Mouse (Mus musculus) liver, postnatal 0 days (tissue): ENCODE measurements around the gene Apoc1. TPM values are rescaled to one million over a fixed set of nuclear protein-coding genes. Genes with fewer than 3 reads are reported as not detected.

Source experiments
- ATAC-seq: fragments of 200-750 bp; cut with Nextera tagmentation; 2 replicates; pipeline ENCODE4 v1.8.0; 2017; ENCODE audit warnings: mild to moderate bottlenecking, moderate library complexity
- DNase-seq: peaks from one replicate; pipeline ENCODE4 v3.0.0-alpha.2; 2016
- H3K27ac ChIP-seq: fragments of 300-500 bp; sonication (generic); 2 replicates; pipeline ENCODE4 v1.5.1; 2014; ENCODE audit warnings: antibody characterized with exemption, moderate library complexity, mild to moderate bottlenecking, low read depth
- H3K27me3 ChIP-seq: fragments of 300-500 bp; sonication (generic); 2 replicates; pipeline ENCODE4 v1.6.1; 2014; ENCODE audit warnings: low read length, control low read depth, mixed read lengths; ENCODE audit not compliant: insufficient read depth
- H3K36me3 ChIP-seq: fragments of 300-500 bp; sonication (generic); replicated peaks from 2 replicates; pipeline ENCODE4 v1.6.1; 2014; ENCODE audit warnings: mild to moderate bottlenecking, control low read depth, low read length, moderate library complexity, mixed read lengths; ENCODE audit not compliant: insufficient read depth
- H3K4me1 ChIP-seq: fragments of 300-500 bp; sonication (generic); 2 replicates; pipeline ENCODE4 v1.6.1; 2014; ENCODE audit warnings: antibody characterized with exemption, mild to moderate bottlenecking, control low read depth; ENCODE audit not compliant: insufficient read depth
- H3K4me2 ChIP-seq: fragments of 300-500 bp; sonication (generic); 2 replicates; pipeline ENCODE4 v1.6.1; 2014; ENCODE audit warnings: low read depth, mild to moderate bottlenecking, low read length, moderate library complexity, mixed read lengths
- H3K4me3 ChIP-seq: fragments of 300-500 bp; sonication (generic); 2 replicates; pipeline ENCODE4 v1.5.1; 2014; ENCODE audit warnings: low read depth, low read length
- H3K9ac ChIP-seq: fragments of 300-500 bp; sonication (generic); replicated peaks from 2 replicates; pipeline ENCODE4 v1.6.1; 2014; ENCODE audit warnings: mild to moderate bottlenecking, moderate library complexity
- H3K9me3 ChIP-seq: fragments of 300-500 bp; sonication (generic); 2 replicates; pipeline ENCODE4 v1.6.1; 2016; ENCODE audit warnings: mild to moderate bottlenecking, control low read depth, low read length, mixed read lengths
- CTCF ChIP-seq: sonication (generic); IDR thresholded peaks from 2 replicates; pipeline ENCODE4 v1.5.1; 2016; ENCODE audit warnings: antibody characterized with exemption, low read depth
- EP300 ChIP-seq: IDR thresholded peaks from 2 replicates; pipeline ENCODE4 v1.6.1; 2016; ENCODE audit warnings: antibody characterized with exemption, low read depth, mild to moderate bottlenecking
- WGBS: fragments of 180-500 bp; shearing (Covaris S2); extraction: QIAGEN DNeasy Blood & Tissue Kit; methylation state at CpG from one replicate; pipeline ENCODE4 v1.1.7; 2014; ENCODE audit not compliant: insufficient replicate concordance; 5-methylcytosine and 5-hydroxymethylcytosine counted together
- polyA plus RNA-seq: library from polyadenylated mRNA; unstranded; fragments of >200 nt; fragmentation: Nextera tagmentation; extraction: Ambion mirVana; gene quantifications from 2 replicates; pipeline ENCODE4 v1.2.1, GENCODE M21; 2015

Apoc1 gene
- polyA plus RNA-seq, 1 experiment from 2014 or later, result 5,234 TPM

- Histone ChIP-seq H3K4me1 (peaks cover 24% of the 10 kb centered on the region), H3K4me2 (no peak overlapping the region), H3K4me3 (no peak overlapping the region), H3K27me3 (no peaks in the 10 kb centered on the region), H3K9me3 (no peaks in the 10 kb centered on the region), H3K27ac (no peak overlapping the region), H3K36me3 (peaks cover 37% of the 10 kb centered on the region), H3K9ac (no peak overlapping the region)
- DNase-seq (peak; percentile 55), ATAC-seq (no peak)
- WGBS, result 41% methylated on average over 4 of the region's 4 CpGs
- TF ChIP-seq EP300 (no peak), CTCF (peak; percentile 66)
Observed at GRCm38 (mm10) chr7:19713196-19713595, 20.7 kb upstream of the Apoc1 start.

GRCm38 (mm10) chr7:19712414-19712813 lies 20.0 kb upstream of the Apoc1 start:
- Histone ChIP-seq H3K36me3 (peaks cover 37% of the 10 kb centered on the region), H3K4me3 (no peak overlapping the region), H3K4me1 (peaks cover 24% of the 10 kb centered on the region), H3K4me2 (no peak overlapping the region), H3K9ac (no peak overlapping the region), H3K9me3 (no peaks in the 10 kb centered on the region), H3K27me3 (no peaks in the 10 kb centered on the region), H3K27ac (no peak overlapping the region)
- ATAC-seq, result no peak
- peak; percentile 63 for TF ChIP-seq CTCF
- TF ChIP-seq EP300, result no peak
- 63% methylated on average over 4 of the region's 4 CpGs for WGBS
- no peak for DNase-seq

- 84% methylated on average over 10 of the region's 10 CpGs for WGBS
- Histone ChIP-seq H3K4me1 (peaks cover 16% of the 10 kb centered on the region), H3K4me2 (no peak overlapping the region), H3K9ac (no peak overlapping the region), H3K9me3 (no peaks in the 10 kb centered on the region), H3K36me3 (peaks cover 44% of the 10 kb centered on the region), H3K27me3 (no peaks in the 10 kb centered on the region), H3K4me3 (no peak overlapping the region), H3K27ac (no peak overlapping the region)
- ATAC-seq (no peak), DNase-seq (no peak)
- TF ChIP-seq EP300, result no peak
- TF ChIP-seq CTCF, result no peak
Observed at GRCm38 (mm10) chr7:19710650-19711049, 18.2 kb upstream of the Apoc1 start.

- no peak for DNase-seq
- no peak for ATAC-seq
- Histone ChIP-seq H3K9ac (no peak overlapping the region), H3K27me3 (no peaks in the 10 kb centered on the region), H3K4me2 (no peak overlapping the region), H3K36me3 (peaks cover 24% of the 10 kb centered on the region; the same call in 1 of the 2 replicates), H3K9me3 (no peaks in the 10 kb centered on the region), H3K4me3 (no peak overlapping the region), H3K27ac (no peak overlapping the region), H3K4me1 (peaks cover 21% of the 10 kb centered on the region)
- TF ChIP-seq CTCF (no peak), EP300 (no peak)
- WGBS, result 90% methylated on average over 7 of the region's 7 CpGs
Observed at GRCm38 (mm10) chr7:19705271-19705670, 12.8 kb upstream of the Apoc1 start.

DNA sequence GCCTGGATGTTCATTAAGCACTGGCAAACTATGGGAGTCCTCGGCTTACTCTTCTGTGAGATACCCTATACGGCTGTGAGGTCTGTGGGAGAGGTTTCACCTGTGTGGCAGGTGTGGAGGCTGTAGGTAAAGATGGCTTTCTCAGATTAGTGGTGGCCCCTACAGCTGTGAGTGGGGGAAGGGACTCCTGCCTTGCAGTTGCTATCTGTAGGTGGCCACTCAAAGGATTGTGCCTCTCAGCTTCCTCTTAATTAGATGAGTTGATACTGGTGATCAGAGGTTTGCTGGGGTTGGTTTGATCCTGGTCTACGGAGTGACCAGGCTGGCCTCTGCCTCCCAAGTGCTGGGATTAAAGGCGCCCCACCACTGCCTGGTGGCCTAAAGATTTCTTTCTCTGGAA lies 12.0 kb upstream of the Apoc1 start:
- TF ChIP-seq CTCF (no peak), EP300 (no peak)

DNA sequence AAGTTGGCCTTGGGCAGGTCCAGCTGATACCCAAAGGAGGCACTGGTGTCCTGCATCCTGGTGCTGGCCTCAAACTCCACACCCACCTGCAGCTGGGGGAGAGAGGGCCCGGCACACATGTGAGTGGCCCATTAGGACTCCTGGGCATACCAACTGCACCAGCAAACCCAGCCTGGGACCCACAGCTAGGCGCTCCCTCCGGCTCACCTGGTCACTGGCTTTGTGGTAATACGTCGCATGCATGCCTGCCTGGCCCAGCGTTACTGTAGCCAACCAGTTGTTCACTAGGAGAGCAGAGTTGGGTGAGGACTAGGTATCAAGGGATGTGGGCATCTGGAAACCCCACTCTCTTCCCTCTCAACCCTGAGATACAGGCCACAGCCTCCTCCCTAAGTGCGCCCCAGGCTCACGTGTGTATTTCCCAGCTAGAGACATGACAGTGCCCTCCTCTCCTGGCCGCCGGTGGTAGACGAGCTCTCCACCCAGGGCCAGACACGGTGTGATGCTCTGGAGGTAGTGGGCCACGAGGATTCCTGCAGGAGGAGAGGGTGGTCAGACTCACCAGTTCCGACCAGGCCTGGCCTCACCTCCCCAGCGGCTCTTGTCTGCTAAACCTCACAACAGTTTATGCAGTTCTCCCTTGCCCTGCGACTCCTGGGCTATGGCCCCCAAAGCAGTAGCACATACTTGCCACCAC lies 10.5 kb upstream of the Apoc1 start:
- Histone ChIP-seq H3K27me3 (no peaks in the 10 kb centered on the region), H3K4me2 (no peak overlapping the region), H3K9me3 (no peaks in the 10 kb centered on the region), H3K27ac (peak overlapping the region; percentile 98; the same call in 1 of the 2 replicates), H3K4me3 (no peak overlapping the region), H3K4me1 (peaks cover 36% of the 10 kb centered on the region), H3K9ac (peak overlapping the region; percentile 21; the same call in 1 of the 2 replicates), H3K36me3 (peaks cover 11% of the 10 kb centered on the region; the same call in 1 of the 2 replicates)
- WGBS, result 81% methylated on average over 16 of the region's 16 CpGs
- ATAC-seq, result no peak
- no peak for DNase-seq
- no peak for TF ChIP-seq EP300
- TF ChIP-seq CTCF, result no peak

More for the DNA sequence above, 12.0 kb upstream of the Apoc1 start:
- Histone ChIP-seq H3K4me1 (peaks cover 29% of the 10 kb centered on the region), H3K4me2 (no peak overlapping the region), H3K27ac (no peak overlapping the region), H3K36me3 (peaks cover 18% of the 10 kb centered on the region; the same call in 1 of the 2 replicates), H3K27me3 (no peaks in the 10 kb centered on the region), H3K4me3 (no peak overlapping the region), H3K9ac (no peak overlapping the region), H3K9me3 (no peaks in the 10 kb centered on the region)
- ATAC-seq (no peak), DNase-seq (no peak)
- WGBS, result 88% methylated on average over 4 of the region's 4 CpGs
